Mouse (Mus musculus) MEL-GATA-1-ER (cell line): Measurements from ENCODE around the gene Apol8.
"Not testable (repeated sequence)": the region's sequence is repeated elsewhere in the genome, so short reads cannot be mapped to it uniquely, and the experiment has no call there.

Experiments
- DNase-seq: peaks from one replicate; pipeline ENCODE4 v3.0.0-alpha.2; 2012; ENCODE audit warnings: low read depth; ENCODE audit errors: extremely low read depth

The Apol8 gene

DNA sequence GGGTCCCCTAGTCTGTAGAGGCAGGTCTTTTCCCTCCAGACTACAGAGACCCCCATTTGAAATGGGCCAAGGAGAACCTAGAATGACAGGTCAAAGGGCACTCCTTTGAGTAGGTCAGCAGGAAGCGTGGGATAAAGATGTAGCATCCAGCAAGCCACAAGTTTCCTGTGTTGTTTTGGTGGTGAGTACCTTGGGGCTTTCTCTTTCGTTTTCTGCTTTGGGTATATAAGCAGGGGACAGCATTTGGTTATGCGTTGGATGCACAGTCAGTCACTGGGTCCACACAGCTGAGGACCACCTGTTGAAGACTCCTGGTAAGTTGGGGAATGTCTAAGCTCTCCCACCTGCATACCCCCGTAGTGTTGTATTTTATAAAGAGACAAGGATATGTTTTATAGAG is 58.1 kb downstream of the Apol8 start, which contains the start of gene Apol7e:
Gene Apol7e, plus strand, starts transcription at position 202 of the 400 bp plus-strand sequence.
- DNase-seq: not testable (repeated sequence)
